Mouse (Mus musculus) E14TG2a.4 (cell line): ENCODE results near the gene Igf1r.

Experiments used
- CTCF ChIP-seq: conservative IDR thresholded peaks from 2 replicates; pipeline ENCODE4 v1.5.1; 2014; ENCODE audit warnings: low read length
- NANOG ChIP-seq: IDR thresholded peaks from 2 replicates; pipeline ENCODE4 v1.6.1; 2014; ENCODE audit warnings: borderline replicate concordance, low read length, mixed read lengths

DNA sequence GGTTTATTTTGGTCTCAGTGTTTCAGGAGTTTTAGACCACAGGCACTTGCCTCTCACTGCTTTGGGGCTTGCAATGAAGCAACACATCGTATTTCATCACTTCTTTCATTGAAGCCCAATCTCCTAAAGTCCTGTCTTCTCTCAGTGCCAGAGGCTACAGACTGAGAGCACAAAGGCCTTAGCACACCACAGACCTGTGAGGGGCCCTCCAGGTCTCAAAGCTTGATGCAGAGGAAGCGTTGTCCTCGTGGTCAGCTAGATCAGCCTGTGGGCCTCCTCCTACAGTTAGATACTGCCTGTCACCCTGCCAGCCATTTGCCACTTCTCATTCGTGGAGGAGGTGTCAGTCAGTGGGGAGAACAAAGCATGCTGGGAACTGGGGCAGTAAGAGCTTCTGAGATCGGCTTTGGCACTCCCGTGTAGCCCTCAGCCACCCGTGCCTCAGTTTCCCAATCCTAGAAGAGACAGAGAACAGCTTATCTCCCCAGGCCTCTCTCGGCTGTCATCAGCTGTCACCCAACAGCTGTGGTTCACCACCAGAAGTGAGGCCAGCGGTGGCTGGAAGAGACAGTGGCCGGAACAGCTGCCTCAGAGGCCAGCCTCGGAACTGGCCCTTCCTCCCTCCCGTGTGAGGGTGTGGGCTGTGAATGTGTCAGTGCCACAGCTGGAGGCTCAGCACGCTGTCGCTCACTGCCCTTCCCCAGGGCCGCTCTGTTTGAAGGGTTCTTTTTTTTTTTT lies 241.5 kb downstream of the Igf1r start:
- TF ChIP-seq NANOG (no peak), CTCF (no peak)
